Mouse (Mus musculus) heart, embryonic 14.5 days (tissue): ENCODE data around the gene Gm10837. TPM values are rescaled to one million over a fixed set of nuclear protein-coding genes. Genes with fewer than 3 reads are reported as not detected.

Experiments used
- ATAC-seq: fragments of 200-750 bp; cut with Nextera tagmentation; 2 replicates; pipeline ENCODE4 v1.8.0; 2017; ENCODE audit warnings: low read depth, moderate TSS enrichment; ENCODE audit not compliant: insufficient number of reproducible peaks, insufficient read depth, low FRiP score
- H3K27ac ChIP-seq, 2 experiments: fragments of 200-500 bp in 1 of 2; fragments of 300-500 bp in 1 of 2; sonication (generic) in 1 of 2; replicated peaks in 1 of 2; 2 replicates each; pipeline ENCODE4 v1.5.1; 2012 to 2014; ENCODE audit warnings: low read depth in 2 of 2, low read length in 2 of 2, control low read depth in 1 of 2, mild to moderate bottlenecking in 1 of 2, mixed read lengths in 1 of 2; ENCODE audit not compliant: control insufficient read depth in 1 of 2, insufficient read depth in 1 of 2
- H3K27me3 ChIP-seq: fragments of 300-500 bp; sonication (generic); 2 replicates; pipeline ENCODE4 v1.6.1; 2014; ENCODE audit warnings: mild to moderate bottlenecking, low read length, control low read depth; ENCODE audit not compliant: control insufficient read depth, insufficient read depth
- H3K36me3 ChIP-seq: fragments of 300-500 bp; sonication (generic); 2 replicates; pipeline ENCODE4 v1.6.1; 2014; ENCODE audit warnings: mild to moderate bottlenecking, control low read depth, low read length, mixed read lengths; ENCODE audit not compliant: control insufficient read depth, insufficient read depth
- H3K4me1 ChIP-seq, 2 experiments: fragments of 200-500 bp in 1 of 2; fragments of 300-500 bp in 1 of 2; sonication (generic) in 1 of 2; 2 replicates each; pipeline ENCODE4 v1.6.1; 2012 to 2014; ENCODE audit warnings: low read length in 2 of 2, control low read depth in 1 of 2, mixed read lengths in 1 of 2; ENCODE audit not compliant: control insufficient read depth in 2 of 2, insufficient read depth in 2 of 2
- H3K4me2 ChIP-seq: fragments of 300-500 bp; sonication (generic); 2 replicates; pipeline ENCODE4 v1.6.1; 2014; ENCODE audit warnings: mild to moderate bottlenecking, low read length
- H3K4me3 ChIP-seq, 2 experiments: fragments of 200-500 bp in 1 of 2; fragments of 300-500 bp in 1 of 2; sonication (generic) in 1 of 2; 2 replicates each; pipeline ENCODE4 v1.5.1; 2012 to 2014; ENCODE audit warnings: low read length in 2 of 2, mild to moderate bottlenecking in 2 of 2, control low read depth in 1 of 2, low read depth in 1 of 2, moderate library complexity in 1 of 2; ENCODE audit not compliant: control insufficient read depth in 1 of 2, insufficient read depth in 1 of 2
- H3K9ac ChIP-seq: fragments of 300-500 bp; sonication (generic); 2 replicates; pipeline ENCODE4 v1.6.1; 2014; ENCODE audit warnings: mild to moderate bottlenecking, low read length
- H3K9me3 ChIP-seq: fragments of 300-500 bp; sonication (generic); 2 replicates; pipeline ENCODE4 v1.6.1; 2016; ENCODE audit warnings: low read length, control low read depth; ENCODE audit not compliant: control insufficient read depth
- WGBS: fragments of 180-500 bp; shearing (Covaris S2); extraction: QIAGEN DNeasy Blood & Tissue Kit; methylation state at CpG from one replicate; pipeline ENCODE4 v1.1.7; 2014; 5-methylcytosine and 5-hydroxymethylcytosine counted together
- polyA plus RNA-seq: library from polyadenylated mRNA; unstranded; fragments of >200 nt; fragmentation: Nextera tagmentation; extraction: Ambion mirVana; gene quantifications from 2 replicates; pipeline ENCODE4 v1.2.1, GENCODE M21; 2014

Gene Gm10837
- polyA plus RNA-seq, 1 experiment from 2014 or later, result not detected

DNA sequence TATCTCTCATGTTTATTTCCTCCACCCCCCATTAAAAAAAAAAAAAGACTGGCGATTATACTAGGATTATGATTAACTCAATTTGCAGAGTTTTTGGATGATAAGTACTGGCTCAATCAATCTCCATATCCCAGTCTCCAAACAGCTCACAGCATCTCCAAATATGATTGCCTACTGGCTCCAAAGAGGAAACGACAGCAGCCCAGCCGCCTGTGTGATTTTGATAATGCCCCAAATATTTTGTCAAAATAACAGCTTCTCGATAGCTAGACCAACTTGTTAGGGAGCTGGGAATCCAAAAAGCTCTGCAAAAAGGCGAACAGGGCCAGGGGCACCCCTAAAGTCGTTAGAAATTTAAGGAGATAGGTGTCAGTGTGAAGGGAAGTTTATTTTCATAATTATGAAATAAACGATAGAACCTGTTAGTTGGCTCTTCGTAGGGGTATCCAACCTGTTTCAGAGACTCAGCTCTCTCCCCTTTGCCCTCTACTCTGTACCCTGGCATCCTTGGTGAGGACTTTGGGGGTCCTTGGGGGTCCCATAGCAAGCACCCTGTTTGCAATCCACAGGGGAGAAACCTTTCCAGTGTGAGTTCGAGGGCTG is 12.3 kb upstream of the Gm10837 start:
- no peak for ATAC-seq
- Histone ChIP-seq H3K4me3 (no peak overlapping the region), H3K27me3 (peaks cover 96% of the 10 kb centered on the region), H3K27ac (no peak overlapping the region), H3K4me1 (peaks cover 6 to 18% of the 10 kb centered on the region in 2 experiments; a peak in 3 of 4 replicates), H3K4me2 (no peak overlapping the region), H3K9ac (no peak overlapping the region), H3K36me3 (no peaks in the 10 kb centered on the region), H3K9me3 (no peaks in the 10 kb centered on the region)
- 2% methylated on average over 9 of the region's 9 CpGs for WGBS

DNA sequence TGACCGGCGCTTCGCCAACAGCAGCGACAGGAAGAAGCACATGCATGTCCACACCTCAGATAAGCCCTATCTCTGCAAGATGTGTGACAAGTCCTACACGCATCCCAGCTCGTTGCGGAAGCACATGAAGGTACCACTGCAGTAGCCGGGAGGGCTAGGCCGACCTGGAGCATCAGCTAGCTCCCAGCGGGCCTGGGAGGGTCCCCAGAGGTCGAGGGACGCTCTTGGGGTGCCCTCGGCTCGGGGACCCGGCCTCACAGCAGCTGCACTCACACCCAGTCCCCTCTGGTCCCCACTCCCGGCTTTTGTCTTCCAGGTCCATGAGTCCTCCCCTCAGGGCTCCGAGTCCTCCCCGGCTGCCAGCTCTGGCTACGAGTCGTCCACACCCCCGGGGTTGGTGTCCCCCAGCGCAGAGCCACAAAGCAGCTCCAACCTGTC is 11.8 kb upstream of the Gm10837 start:
- Histone ChIP-seq H3K9me3 (no peaks in the 10 kb centered on the region), H3K4me3 (peak overlapping the region in 1 of 2 experiments; percentile 9; a peak in 1 of 4 replicates), H3K27ac (no peak overlapping the region), H3K4me2 (0 out of 2 replicates have a peak overlapping the region, but pooled peaks have one; percentile 8), H3K36me3 (no peaks in the 10 kb centered on the region), H3K9ac (no peak overlapping the region), H3K4me1 (peaks cover 6 to 18% of the 10 kb centered on the region in 2 experiments; a peak in 3 of 4 replicates), H3K27me3 (peaks cover 96% of the 10 kb centered on the region)
- ATAC-seq, result no peak
- WGBS, result 1% methylated on average over 22 of the region's 22 CpGs

DNA sequence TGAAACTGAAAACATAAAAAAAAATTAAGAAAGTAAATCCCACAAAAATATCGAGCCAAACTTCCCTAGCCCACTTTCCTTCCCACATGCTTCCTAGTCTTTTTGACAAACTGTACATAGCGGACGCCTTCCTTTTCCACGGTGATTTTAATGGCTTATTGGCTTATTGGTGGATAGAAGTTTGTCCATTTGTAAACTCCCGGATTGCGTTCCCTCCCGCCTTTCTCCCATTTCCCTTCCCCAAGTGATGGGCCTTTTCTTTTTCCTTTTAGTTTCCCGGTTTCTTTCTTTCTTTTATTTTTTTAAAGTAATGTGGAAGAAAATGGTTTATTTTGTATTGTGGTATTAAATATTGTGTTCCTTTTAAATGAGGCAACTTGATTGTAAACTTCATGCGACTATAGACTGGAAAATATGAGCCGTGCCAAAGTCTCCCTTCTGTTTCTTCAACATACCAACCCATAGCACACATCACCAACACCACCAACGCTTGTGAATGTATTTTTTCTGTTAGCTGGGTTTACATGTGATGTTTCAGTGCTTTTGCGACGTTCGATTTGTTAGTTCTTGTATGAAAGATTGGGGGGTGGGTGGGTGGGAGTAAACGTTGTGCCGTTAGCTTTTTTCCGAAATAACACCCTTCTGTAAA is 10.8 kb upstream of the Gm10837 start:
- no peaks in the 10 kb centered on the region for H3K9me3 ChIP-seq
- H3K36me3 ChIP-seq, result no peaks in the 10 kb centered on the region
- peaks cover 96% of the 10 kb centered on the region for H3K27me3 ChIP-seq
- H3K4me2 ChIP-seq, result no peak overlapping the region
- H3K4me3 ChIP-seq, result no peak overlapping the region
- H3K4me1 ChIP-seq, result peaks cover 4 to 17% of the 10 kb centered on the region in 2 experiments; a peak in 3 of 4 replicates
- 25% methylated on average over 17 of the region's 17 CpGs for WGBS
- H3K27ac ChIP-seq, result no peak overlapping the region
- ATAC-seq, result no peak
- no peak overlapping the region for H3K9ac ChIP-seq

DNA sequence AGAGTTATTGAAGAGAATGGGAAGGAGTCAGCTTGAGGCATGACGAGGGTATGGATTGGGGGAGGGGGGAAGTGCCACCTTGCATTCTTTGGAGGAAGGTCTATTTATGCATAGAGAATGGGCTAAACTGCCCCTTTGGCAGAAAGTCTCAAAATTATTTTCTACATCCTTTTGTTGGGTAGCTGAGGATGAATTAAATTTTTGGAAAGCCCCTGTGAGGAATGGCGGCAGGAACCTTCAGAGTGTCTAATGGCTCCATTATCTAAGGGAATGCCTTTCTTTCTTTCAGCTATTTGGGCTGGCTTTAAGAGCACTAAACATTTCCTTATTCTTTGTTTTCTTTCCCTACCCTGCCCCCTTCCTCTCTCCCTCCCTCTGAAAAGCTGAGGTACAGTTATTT is 10.0 kb upstream of the Gm10837 start:
- no peak for ATAC-seq
- H3K4me3 ChIP-seq, result no peak overlapping the region
- H3K27ac ChIP-seq, result no peak overlapping the region
- no peak overlapping the region for H3K4me2 ChIP-seq
- H3K9me3 ChIP-seq, result no peaks in the 10 kb centered on the region
- no peak overlapping the region for H3K9ac ChIP-seq
- no peaks in the 10 kb centered on the region for H3K36me3 ChIP-seq
- peaks cover 96% of the 10 kb centered on the region for H3K27me3 ChIP-seq
- H3K4me1 ChIP-seq, result peaks cover 0 to 9% of the 10 kb centered on the region in 2 experiments; a peak in 3 of 4 replicates
- 2% methylated on average over 2 of the region's 2 CpGs for WGBS

DNA sequence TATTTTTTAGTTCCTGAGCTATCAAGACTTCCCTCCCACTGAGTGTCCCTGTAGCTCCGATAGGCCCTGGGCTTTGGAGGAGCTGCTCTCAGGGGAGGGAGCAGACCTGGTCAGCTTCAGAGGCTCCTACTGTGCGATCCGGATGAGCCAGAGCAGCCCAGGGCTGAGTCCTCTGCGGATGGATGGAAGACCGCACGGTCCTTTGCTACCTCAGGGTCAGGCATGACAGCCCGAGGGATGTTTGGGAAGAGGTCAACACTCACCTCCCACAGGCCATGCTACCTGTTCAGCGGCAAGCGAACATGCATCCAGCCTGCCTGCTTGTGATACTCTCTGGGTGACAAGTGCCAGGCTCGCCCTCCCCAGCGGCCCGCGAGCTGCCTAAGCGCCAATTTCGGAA is 9.2 kb upstream of the Gm10837 start:
- H3K9ac ChIP-seq, result no peak overlapping the region
- H3K27me3 ChIP-seq, result peaks cover 96% of the 10 kb centered on the region
- 5% methylated on average over 15 of the region's 15 CpGs for WGBS

DNA sequence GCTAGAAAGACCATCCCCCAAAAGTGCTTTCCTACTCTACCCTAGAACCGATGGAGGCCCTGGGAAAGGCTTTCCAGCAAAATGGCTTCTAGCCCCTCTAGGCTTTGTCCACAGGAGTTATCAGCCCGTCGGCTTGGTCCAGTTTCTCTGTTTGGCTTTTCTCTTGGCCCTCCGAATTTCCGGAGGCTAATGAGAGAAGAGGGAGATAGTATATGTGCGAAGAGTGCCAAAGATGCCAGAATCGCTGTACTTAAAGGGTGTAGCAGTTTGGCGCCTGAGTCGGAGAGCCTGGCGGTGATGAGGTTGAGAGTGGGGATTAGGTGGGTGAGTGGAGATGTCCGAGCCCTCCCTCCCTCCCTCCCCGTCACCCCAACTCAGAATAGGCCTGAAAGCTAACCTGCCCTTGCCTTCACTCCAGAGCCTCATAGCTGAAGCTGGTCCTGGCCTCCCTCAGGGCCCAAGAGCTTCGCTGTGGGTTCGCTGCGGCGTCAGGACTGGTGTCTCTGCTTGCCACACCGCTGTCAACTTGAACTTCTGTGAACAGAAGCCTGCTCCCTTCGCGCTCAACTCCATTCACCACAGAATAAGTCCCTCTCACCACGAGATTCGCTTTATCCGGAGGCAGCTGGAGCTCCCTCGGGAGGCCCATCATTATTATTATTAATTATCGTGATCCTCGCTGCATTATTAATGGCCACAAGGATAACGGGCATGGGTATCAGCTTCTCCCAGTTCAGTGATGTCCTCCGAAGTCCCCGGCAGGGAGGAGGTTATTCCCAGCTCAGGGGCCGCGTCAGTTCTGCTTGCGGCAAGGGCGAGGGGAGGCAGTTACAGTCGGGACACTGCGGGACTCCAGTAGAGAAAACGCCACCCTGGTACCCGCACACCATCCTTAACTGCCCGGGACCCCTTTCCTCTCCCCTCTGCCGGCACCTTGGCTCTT is 8.0 kb upstream of the Gm10837 start:
- Histone ChIP-seq H3K4me1 (no peaks in the 10 kb centered on the region), H3K4me3 (no peak overlapping the region), H3K27ac (no peak overlapping the region), H3K9me3 (no peaks in the 10 kb centered on the region), H3K27me3 (peaks cover 97% of the 10 kb centered on the region), H3K9ac (no peak overlapping the region), H3K4me2 (no peak overlapping the region), H3K36me3 (no peaks in the 10 kb centered on the region)
- WGBS, result 2% methylated on average over 38 of the region's 38 CpGs
- ATAC-seq, result no peak

More for the DNA sequence above, 9.2 kb upstream of the Gm10837 start:
- Histone ChIP-seq H3K4me3 (no peak overlapping the region), H3K9me3 (no peaks in the 10 kb centered on the region), H3K4me2 (no peak overlapping the region), H3K36me3 (no peaks in the 10 kb centered on the region), H3K4me1 (peaks cover 0 to under 1% of the 10 kb centered on the region in 2 experiments; a peak in 3 of 4 replicates), H3K27ac (no peak overlapping the region)
- ATAC-seq, result no peak

DNA sequence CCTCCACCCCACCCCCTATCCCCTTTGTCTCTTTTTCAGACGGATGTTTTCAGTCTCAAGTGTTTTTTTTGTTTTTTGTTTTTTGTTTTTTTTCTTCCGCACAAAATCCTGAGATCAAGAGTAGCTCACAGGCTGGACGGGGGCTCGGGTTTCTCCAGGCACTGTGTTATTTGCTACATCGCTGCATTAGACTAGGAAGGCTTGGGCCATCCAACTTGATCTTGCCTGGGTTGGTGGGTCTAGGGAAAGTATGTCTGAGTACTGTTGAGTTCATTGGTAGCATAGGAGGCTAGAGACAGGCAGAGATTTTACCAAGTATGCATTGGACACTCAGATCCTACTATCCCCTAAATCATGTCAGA is 7.4 kb upstream of the Gm10837 start:
- Histone ChIP-seq H3K27me3 (peaks cover 96% of the 10 kb centered on the region), H3K4me3 (no peak overlapping the region), H3K27ac (no peak overlapping the region), H3K4me2 (no peak overlapping the region), H3K9ac (no peak overlapping the region), H3K4me1 (no peaks in the 10 kb centered on the region), H3K36me3 (no peaks in the 10 kb centered on the region), H3K9me3 (no peaks in the 10 kb centered on the region)
- no peak for ATAC-seq
- WGBS, result 7% methylated on average over 5 of the region's 5 CpGs
